Mouse (Mus musculus): ENCODE data around the gene D230025D16Rik. TPM values are rescaled to one million over a fixed set of nuclear protein-coding genes. Genes with fewer than 3 reads are reported as not detected.

The D230025D16Rik gene
- total RNA-seq, 2 experiments from 2014 or later = 29.2 to 30.9 TPM

DNA sequence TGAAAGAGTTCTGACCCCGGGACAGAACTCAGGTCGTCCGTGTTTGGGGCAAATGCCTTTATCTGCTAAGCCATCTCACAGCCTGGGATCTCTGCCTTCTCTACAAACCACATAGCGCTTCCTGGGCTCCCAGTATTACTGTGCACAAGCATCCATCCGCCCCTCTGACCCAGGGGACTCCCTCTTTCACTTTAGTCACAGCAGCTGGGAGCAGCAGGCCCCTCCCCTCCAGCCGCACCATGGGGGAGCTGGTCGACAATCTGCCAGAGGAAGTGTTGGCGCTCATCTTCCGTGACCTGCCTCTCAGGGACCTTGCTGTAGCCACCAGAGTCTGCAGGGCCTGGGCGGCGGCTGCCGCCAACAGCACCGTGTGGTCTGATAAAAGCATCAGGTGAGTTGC lies 41.8 kb downstream of the D230025D16Rik start:
- DNase-seq (ENCODE audit: low spot score in 2 of 2) = no peak

- peak; percentile 71 to 84 for DNase-seq (ENCODE audit: low spot score in 2 of 2)
Measured at GRCm38 (mm10) chr8:105268342-105269074, 43.6 kb downstream of the D230025D16Rik start.

GRCm38 (mm10) chr8:105269075-105269458 lies 44.1 kb downstream of the D230025D16Rik start:
- DNase-seq (ENCODE audit: low spot score in 2 of 2) = no peak

DNA sequence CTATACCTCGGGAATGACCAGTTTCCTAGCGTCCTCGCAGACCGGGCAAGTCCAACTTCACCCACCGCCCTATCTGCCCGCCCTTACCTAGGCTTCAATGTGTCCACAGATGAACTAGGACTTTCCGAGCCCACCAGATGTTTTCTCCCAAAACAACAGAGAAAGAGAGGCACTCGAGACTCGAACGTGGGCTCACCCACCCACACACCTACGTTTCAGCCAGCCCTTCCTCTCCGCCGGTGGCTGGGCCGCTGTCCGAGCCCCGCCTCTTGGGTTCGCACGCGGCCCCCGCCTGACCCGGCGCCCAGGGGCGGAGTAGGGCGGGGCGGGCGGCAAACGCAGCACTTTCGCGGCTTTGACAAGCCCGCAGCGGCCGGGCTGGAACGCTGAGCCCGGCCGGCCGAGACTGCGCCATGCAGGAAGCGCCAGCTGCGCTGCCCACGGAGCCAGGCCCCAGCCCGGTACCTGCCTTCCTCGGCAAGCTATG lies 44.6 kb downstream of the D230025D16Rik start, which contains the start of gene Hsf4:
TSS of gene Hsf4 (plus strand) at position 341 of the 487 bp plus-strand sequence.
- DNase-seq (ENCODE audit: low spot score in 2 of 2) = no peak

GRCm38 (mm10) chr8:105270101-105270915 lies 45.4 kb downstream of the D230025D16Rik start:
- no peak for DNase-seq (ENCODE audit: low spot score in 2 of 2)

GRCm38 (mm10) chr8:105270916-105271186 lies 45.9 kb downstream of the D230025D16Rik start:
- DNase-seq (ENCODE audit: low spot score in 2 of 2) = no peak

- DNase-seq (ENCODE audit: low spot score in 2 of 2) = no peak
Measured at GRCm38 (mm10) chr8:105275387-105275786, 50.4 kb downstream of the D230025D16Rik start.

DNA sequence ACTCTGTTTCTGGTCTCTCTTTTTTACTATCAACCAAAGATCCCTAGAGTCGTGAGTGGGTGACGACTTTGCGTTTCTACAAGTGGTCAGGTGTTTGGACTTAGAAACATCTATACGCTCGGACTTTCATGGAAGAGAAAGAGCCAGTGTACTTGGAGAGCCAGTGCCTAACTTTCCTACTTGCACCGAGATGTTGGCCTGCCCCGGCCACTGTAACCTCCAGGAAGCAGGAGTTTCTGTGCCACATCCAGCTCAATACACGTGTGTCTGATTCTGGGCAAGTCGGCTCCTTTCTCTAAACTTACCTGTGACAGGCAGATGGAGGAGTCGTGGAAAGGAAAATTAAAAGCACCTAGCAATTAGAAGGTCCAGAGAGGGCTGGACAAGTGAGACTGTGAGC lies 50.9 kb downstream of the D230025D16Rik start, which contains the start of gene Nol3:
TSS of gene Nol3 (plus strand) at position 301 of the 400 bp plus-strand sequence.
- DNase-seq (ENCODE audit: low spot score in 2 of 2) = no peak

DNA sequence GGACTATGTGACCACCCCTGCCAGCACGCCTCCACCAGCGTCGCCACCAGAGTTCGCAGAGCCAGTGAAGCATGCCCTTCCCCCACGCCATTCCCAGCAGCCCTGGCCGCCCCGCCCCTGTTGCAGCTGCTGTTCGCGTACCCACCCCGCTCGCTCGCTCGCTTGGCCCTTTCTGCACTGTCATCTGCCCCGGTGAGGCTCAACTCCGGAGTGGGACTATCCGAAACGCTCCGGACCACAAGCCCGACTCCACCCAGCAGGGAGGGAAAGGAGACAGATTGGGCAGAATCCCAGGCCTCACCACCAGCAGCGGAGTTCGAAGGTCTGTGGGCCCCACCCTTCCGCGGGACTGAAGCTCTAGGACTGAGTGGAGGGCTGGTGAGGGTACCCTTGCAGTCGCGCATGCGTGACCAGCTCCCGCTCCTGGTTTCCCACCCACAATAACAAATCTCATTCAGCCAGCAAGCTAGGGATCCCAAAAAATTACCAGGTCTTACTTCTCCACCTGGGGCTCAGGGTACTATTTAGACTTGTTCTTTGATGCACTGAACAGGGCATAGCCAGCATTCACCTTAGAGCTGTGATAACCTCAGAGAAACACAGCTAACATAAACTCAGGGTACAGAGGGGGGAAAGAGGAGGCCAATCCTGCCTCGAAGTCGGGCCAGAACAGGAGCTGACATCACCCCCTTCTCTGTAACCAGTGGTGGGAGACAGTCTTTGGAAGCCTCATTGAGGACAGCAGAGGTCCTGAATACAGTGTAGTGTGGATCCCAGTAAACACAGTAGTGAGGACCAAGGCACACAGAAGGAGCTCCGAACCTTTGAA lies 51.6 kb downstream of the D230025D16Rik start:
- peak in 1 of 2 experiments; percentile 43 for DNase-seq (ENCODE audit: low spot score in 2 of 2)

GRCm38 (mm10) chr8:105278911-105279334 lies 54.0 kb downstream of the D230025D16Rik start:
- DNase-seq (ENCODE audit: low spot score in 2 of 2) = peak; percentile 78 to 87

- DNase-seq (ENCODE audit: low spot score in 2 of 2) = no peak
Measured at GRCm38 (mm10) chr8:105280567-105280966, 55.6 kb downstream of the D230025D16Rik start.

- no peak for DNase-seq (ENCODE audit: low spot score in 2 of 2)
Measured at GRCm38 (mm10) chr8:105281821-105282220, 56.9 kb downstream of the D230025D16Rik start.

DNA sequence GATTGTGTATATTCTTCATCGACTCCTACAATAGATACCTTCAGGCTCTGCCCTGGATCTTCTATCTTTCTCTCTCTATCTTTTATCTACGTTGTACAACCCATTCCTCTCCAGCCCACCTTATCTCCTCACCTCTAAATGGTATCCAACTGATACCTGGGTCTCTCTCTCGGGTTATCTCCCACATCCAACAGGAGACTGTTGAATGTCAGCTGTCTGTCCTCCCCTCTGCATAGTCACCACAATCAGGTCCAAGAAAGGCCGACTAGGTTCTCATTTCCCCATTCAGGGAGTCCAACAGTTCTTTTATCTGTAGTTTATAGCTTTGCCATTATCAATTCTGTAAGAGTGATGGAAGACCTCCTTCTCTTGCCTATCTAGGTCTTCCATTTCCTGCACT lies 57.3 kb downstream of the D230025D16Rik start:
- DNase-seq (ENCODE audit: low spot score in 2 of 2) = no peak

- no peak for DNase-seq (ENCODE audit: low spot score in 2 of 2)
Measured at GRCm38 (mm10) chr8:105283074-105283473, 58.1 kb downstream of the D230025D16Rik start.

DNA sequence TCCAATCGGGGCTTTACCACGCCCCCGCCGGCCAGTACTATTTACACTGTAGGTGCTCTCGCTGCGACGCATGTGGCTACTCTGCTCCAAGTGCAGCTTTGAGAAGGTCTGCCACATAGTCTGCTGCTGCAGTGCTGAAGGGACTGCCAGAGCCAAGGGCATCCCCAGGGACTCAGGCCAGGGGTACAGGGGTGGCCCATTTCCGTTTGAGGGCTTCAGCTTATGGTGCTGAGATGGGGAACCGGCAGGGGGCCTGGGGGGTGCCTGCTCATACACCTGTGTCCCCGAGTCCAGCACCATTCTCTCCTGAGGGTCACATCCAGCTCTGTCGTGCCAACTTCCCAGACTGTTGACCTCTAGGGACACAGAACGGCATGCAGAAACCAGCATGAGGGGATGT lies 60.6 kb downstream of the D230025D16Rik start:
- no peak for DNase-seq (ENCODE audit: low spot score in 2 of 2)

DNA sequence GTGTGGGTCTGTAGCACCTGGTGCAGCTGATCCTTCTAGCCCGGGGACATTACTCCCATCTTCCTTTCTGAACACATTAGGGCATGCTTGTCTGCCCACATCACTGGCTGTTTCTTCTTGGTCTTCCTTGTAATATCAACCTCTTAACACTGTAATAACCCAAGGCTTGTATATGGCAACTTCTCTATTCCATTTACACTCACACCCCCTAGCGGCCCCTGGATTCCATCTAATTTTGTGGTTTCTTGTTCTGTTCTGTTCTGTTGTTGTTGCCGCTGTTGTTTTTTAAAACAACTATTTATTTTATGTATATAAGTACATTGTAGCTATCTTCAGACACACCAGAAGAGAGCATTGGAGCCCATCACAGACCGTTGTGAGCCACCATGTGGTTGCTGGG lies 62.0 kb downstream of the D230025D16Rik start:
- DNase-seq (ENCODE audit: low spot score in 2 of 2) = no peak

- no peak for DNase-seq (ENCODE audit: low spot score in 2 of 2)
Measured at GRCm38 (mm10) chr8:105288231-105288630, 63.3 kb downstream of the D230025D16Rik start.

DNA sequence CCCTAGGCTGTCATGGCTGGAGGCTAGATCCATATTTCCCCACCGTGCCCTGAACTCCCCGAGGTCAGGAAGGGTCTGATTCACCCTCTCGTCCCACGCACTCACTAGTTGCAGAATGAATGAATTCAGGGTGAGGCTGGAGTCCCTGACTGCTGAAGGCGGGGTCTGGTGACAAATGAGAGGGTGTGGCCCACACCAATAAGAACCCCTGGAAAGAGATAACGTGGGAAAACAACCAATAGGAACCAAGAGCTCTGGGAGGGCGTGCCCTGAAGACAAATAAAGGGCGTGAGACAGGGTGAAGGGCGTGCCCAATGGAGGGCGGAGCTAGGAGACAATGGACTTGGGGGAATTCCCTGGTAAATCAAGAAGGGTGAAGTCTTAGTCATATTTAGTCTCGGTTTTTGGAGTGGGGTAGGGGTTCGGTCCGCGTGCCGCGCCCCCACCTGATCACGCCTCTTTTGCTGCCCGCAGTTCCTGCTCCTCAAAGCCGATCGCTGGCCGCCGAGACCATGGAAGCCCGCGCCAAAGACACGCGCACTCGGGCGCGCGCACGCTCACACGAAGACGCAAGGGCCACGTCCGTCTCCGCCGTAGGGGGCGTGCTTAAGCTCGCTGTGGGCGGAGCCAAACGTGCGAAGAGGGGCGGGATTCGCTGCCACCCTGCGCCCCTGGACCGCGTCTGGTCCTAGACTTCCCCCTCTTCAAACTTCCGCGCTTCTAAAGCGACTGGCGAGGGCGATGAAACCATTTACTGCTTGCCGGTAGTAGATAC lies 64.2 kb downstream of the D230025D16Rik start:
- DNase-seq (ENCODE audit: low spot score in 2 of 2) = peak; percentile 96 to 97

DNA sequence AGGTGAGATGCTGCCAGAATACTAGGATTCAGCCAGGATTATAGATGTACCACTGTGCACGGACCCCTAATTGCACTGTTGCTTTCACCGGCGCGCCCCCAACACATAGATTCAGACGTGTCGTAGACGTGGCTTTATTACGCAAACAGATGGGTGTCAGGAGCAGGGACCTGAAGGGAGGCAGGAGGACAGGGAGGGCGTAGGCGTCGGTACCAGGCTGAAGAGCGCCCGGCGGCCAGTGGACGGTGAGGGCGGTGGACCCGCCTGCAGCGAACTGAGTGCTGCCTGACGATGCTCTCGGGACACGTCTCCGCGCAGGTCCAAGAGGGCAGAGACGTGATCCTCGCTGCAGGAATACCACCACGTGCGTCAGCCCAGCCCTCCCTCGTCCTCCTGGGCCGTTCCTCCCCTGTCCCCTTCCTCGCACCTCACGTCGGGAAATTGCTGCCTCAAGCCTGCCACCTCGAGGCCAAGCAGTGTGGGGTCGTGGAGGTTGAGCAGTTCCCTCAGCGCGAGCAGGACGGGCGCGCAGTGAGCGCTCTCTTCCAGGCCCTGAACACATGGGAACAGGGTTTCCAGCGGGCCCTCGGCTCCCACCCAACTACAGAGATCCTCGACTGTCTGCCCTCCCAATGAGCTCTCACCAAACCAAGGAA lies 65.0 kb downstream of the D230025D16Rik start, which contains the start of gene 4931428F04Rik:
TSS of gene 4931428F04Rik (minus strand) at position 60 of the 656 bp plus-strand sequence.
- DNase-seq (ENCODE audit: low spot score in 2 of 2) = peak in 1 of 2 experiments; percentile 43
